Mouse (Mus musculus): ENCODE measurements at regions not wholly inside any gene's neighbourhood (a gene's known extent, or its start where the extent isn't known, plus 50 kb on each side); places are given as distances from the start of the nearest gene placed in this dataset.

- Histone ChIP-seq H3K36me3 (replicated peaks; ENCODE audit: control insufficient read depth, insufficient read depth) (no peaks in the 10 kb centered on the region), H3K27ac (no peak overlapping the region), H3K27me3 (ENCODE audit: control insufficient read depth, insufficient read depth, low read length) (no peaks in the 10 kb centered on the region), H3K9me3 (ENCODE audit: control insufficient read depth, low read length) (no peaks in the 10 kb centered on the region), H3K4me2 (replicated peaks) (no peak overlapping the region), H3K4me1 (replicated peaks; ENCODE audit: control insufficient read depth, insufficient read depth, low read length) (no peaks in the 10 kb centered on the region), H3K4me3 (replicated peaks; ENCODE audit: low read length) (no peak overlapping the region), H3K9ac (no peak overlapping the region)
- DNase-seq (ENCODE audit: low spot score), result no peak
- ATAC-seq (ENCODE audit: low FRiP score), result no peak
- WGBS, result 75% methylated on average over 16 of the region's 16 CpGs
Measured at GRCm38 (mm10) chr4:135002091-135002925, 71.6 kb downstream of the Syf2 start.

- no peak overlapping the region for H3K27ac ChIP-seq
- DNase-seq (ENCODE audit: low spot score) (no peak), ATAC-seq (ENCODE audit: low FRiP score) (no peak)
- H3K27me3 ChIP-seq (ENCODE audit: control insufficient read depth, insufficient read depth, low read length), result no peaks in the 10 kb centered on the region
- H3K4me3 ChIP-seq (replicated peaks; ENCODE audit: low read length), result no peak overlapping the region
- no peak overlapping the region for H3K9ac ChIP-seq
- no peaks in the 10 kb centered on the region for H3K36me3 ChIP-seq (replicated peaks; ENCODE audit: control insufficient read depth, insufficient read depth)
- no peaks in the 10 kb centered on the region for H3K9me3 ChIP-seq (ENCODE audit: control insufficient read depth, low read length)
- H3K4me1 ChIP-seq (replicated peaks; ENCODE audit: control insufficient read depth, insufficient read depth, low read length), result 0 out of 2 replicates have a peak, but pooled peaks cover 4% of the 10 kb centered on the region
- H3K4me2 ChIP-seq (replicated peaks), result no peak overlapping the region
- WGBS, result 80% methylated on average over 6 of the region's 6 CpGs
Measured at GRCm38 (mm10) chr4:135011365-135011764, 80.7 kb downstream of the Syf2 start.

GRCm38 (mm10) chr4:135012945-135013344, 82.2 kb downstream of the Syf2 start:
- DNase-seq (ENCODE audit: low spot score), result no peak
- WGBS, result 87% methylated on average over 4 of the region's 4 CpGs
- 0 out of 2 replicates have a peak, but pooled peaks cover 4% of the 10 kb centered on the region for H3K4me1 ChIP-seq (replicated peaks; ENCODE audit: control insufficient read depth, insufficient read depth, low read length)

DNA sequence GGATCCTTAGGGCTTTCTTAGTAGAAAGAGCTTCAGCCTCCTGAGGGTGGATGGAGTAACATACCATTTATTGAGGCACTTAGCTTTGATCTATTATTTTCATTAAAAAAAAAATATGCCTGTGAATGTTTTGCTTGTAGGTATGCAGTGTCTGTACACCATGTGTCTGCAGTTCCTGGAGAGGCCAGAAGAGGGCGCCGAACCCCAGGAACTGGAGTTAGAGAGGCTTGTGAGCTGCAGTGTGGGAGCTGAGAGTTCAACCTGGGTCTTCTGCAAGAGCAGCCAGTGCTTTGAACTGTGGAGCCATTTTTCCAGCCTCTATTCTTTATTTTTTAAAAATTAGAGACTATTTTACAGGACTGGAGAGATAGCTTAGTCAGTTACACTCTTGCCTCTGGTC, 83.2 kb downstream of the Syf2 start:
- H3K27me3 ChIP-seq (ENCODE audit: control insufficient read depth, insufficient read depth, low read length), result no peaks in the 10 kb centered on the region
- 53% methylated on average over 2 of the region's 2 CpGs for WGBS
- H3K36me3 ChIP-seq (replicated peaks; ENCODE audit: control insufficient read depth, insufficient read depth), result no peaks in the 10 kb centered on the region
- no peak overlapping the region for H3K27ac ChIP-seq
- ATAC-seq (ENCODE audit: low FRiP score), result no peak
- no peak overlapping the region for H3K4me3 ChIP-seq (replicated peaks; ENCODE audit: low read length)
- H3K9me3 ChIP-seq (ENCODE audit: control insufficient read depth, low read length), result no peaks in the 10 kb centered on the region
- H3K4me1 ChIP-seq (replicated peaks; ENCODE audit: control insufficient read depth, insufficient read depth, low read length), result 0 out of 2 replicates have a peak, but pooled peaks cover 4% of the 10 kb centered on the region
- H3K4me2 ChIP-seq (replicated peaks), result no peak overlapping the region
- DNase-seq (ENCODE audit: low spot score), result no peak
- no peak overlapping the region for H3K9ac ChIP-seq

More at GRCm38 (mm10) chr4:135012945-135013344, 82.2 kb downstream of the Syf2 start:
- no peak for ATAC-seq (ENCODE audit: low FRiP score)
- Histone ChIP-seq H3K4me2 (replicated peaks) (no peak overlapping the region), H3K27me3 (ENCODE audit: control insufficient read depth, insufficient read depth, low read length) (no peaks in the 10 kb centered on the region), H3K9ac (no peak overlapping the region), H3K36me3 (replicated peaks; ENCODE audit: control insufficient read depth, insufficient read depth) (no peaks in the 10 kb centered on the region), H3K4me3 (replicated peaks; ENCODE audit: low read length) (no peak overlapping the region), H3K27ac (no peak overlapping the region), H3K9me3 (ENCODE audit: control insufficient read depth, low read length) (no peaks in the 10 kb centered on the region)

- ATAC-seq (ENCODE audit: low FRiP score) (no peak), DNase-seq (ENCODE audit: low spot score) (peak; percentile 63)
- Histone ChIP-seq H3K4me2 (replicated peaks) (no peak overlapping the region), H3K27me3 (ENCODE audit: control insufficient read depth, insufficient read depth, low read length) (no peaks in the 10 kb centered on the region; the same call in 1 of the 2 replicates), H3K9me3 (ENCODE audit: control insufficient read depth, low read length) (no peaks in the 10 kb centered on the region), H3K27ac (no peak overlapping the region), H3K36me3 (replicated peaks; ENCODE audit: control insufficient read depth, insufficient read depth) (no peaks in the 10 kb centered on the region), H3K4me3 (replicated peaks; ENCODE audit: low read length) (no peak overlapping the region), H3K9ac (no peak overlapping the region), H3K4me1 (replicated peaks; ENCODE audit: control insufficient read depth, insufficient read depth, low read length) (no peaks in the 10 kb centered on the region)
- WGBS, result 32% methylated on average over 8 of the region's 8 CpGs
Measured at GRCm38 (mm10) chr4:135018018-135018417, 87.3 kb downstream of the Syf2 start.

- no peak for ATAC-seq (ENCODE audit: low FRiP score)
- H3K4me1 ChIP-seq (replicated peaks; ENCODE audit: control insufficient read depth, insufficient read depth, low read length), result no peaks in the 10 kb centered on the region
- no peak overlapping the region for H3K9ac ChIP-seq
- no peak overlapping the region for H3K4me2 ChIP-seq (replicated peaks)
- no peak overlapping the region for H3K4me3 ChIP-seq (replicated peaks; ENCODE audit: low read length)
- H3K36me3 ChIP-seq (replicated peaks; ENCODE audit: control insufficient read depth, insufficient read depth), result no peaks in the 10 kb centered on the region
- H3K27ac ChIP-seq, result no peak overlapping the region
- no peaks in the 10 kb centered on the region for H3K9me3 ChIP-seq (ENCODE audit: control insufficient read depth, low read length)
- no peaks in the 10 kb centered on the region; the same call in 1 of the 2 replicates for H3K27me3 ChIP-seq (ENCODE audit: control insufficient read depth, insufficient read depth, low read length)
- DNase-seq (ENCODE audit: low spot score), result no peak
- 49% methylated on average over 2 of the region's 2 CpGs for WGBS
Measured at GRCm38 (mm10) chr4:135019120-135019519, 88.4 kb downstream of the Syf2 start.

DNA sequence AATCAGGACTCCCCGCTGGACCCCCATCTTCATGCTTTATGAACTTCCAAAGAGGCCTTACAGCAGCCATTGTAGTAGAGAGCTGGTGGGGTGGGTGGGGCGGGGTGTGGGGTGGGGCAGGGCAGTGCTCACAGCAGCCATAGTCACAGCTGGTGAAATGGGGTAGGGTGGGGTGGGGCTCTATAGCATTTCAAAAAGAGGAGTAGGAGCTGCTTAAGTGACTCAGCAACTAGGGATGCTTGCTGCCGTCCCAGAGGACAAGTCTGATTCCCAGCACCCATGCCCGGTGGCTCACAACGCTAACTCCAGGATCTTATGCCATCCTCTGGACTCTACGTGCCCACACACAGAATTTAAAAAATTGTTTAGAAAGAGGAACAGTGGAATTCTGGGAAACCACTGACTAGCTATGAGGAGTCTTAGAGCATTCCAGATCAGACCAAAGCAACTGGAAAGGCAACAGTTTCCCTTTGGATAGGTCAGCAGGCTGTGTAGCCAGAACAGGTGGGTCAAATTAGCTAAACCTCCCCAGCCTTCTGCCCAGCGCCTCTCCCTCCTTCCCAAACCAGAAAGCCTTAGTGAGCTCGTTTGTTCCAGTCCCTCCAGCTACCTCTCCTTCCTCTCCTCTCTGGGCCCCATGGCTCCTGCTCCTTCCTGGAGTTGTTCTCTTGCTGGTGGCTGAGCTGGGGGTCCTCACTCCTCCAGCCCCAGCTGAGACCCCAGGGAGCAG, 89.7 kb downstream of the Syf2 start:
- WGBS, result 82% methylated on average over 8 of the region's 8 CpGs
- ATAC-seq (ENCODE audit: low FRiP score) (no peak), DNase-seq (ENCODE audit: low spot score) (no peak)
- Histone ChIP-seq H3K4me2 (replicated peaks) (no peak overlapping the region), H3K27ac (no peak overlapping the region), H3K36me3 (replicated peaks; ENCODE audit: control insufficient read depth, insufficient read depth) (no peaks in the 10 kb centered on the region), H3K27me3 (ENCODE audit: control insufficient read depth, insufficient read depth, low read length) (no peaks in the 10 kb centered on the region; the same call in 1 of the 2 replicates), H3K9me3 (ENCODE audit: control insufficient read depth, low read length) (no peaks in the 10 kb centered on the region), H3K9ac (no peak overlapping the region), H3K4me3 (replicated peaks; ENCODE audit: low read length) (no peak overlapping the region), H3K4me1 (replicated peaks; ENCODE audit: control insufficient read depth, insufficient read depth, low read length) (peaks cover 3% of the 10 kb centered on the region; the same call in 1 of the 2 replicates)

DNA sequence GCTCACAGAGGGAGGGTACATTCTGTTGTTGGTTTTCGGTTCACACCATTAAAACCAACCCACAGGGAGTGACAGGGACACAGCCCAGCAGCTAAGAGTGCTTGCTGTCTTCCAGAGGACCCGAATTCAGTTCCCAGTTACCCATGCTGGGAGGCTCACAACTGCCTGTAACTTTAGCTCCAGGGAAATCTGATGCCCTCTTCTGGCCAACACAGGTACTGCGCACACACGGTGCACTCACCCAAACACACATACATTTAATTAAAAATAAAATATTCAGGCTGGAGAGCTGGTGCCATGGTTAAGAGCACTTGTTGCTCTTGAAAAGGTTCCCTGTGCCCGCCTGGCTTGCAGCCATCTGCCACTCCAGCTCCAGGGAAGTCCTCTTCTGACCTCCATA, 92.5 kb downstream of the Syf2 start:
- DNase-seq (ENCODE audit: low spot score) (no peak), ATAC-seq (ENCODE audit: low FRiP score) (no peak)
- Histone ChIP-seq H3K36me3 (replicated peaks; ENCODE audit: control insufficient read depth, insufficient read depth) (no peaks in the 10 kb centered on the region), H3K9me3 (ENCODE audit: control insufficient read depth, low read length) (no peaks in the 10 kb centered on the region), H3K4me2 (replicated peaks) (no peak overlapping the region), H3K9ac (no peak overlapping the region), H3K4me3 (replicated peaks; ENCODE audit: low read length) (no peak overlapping the region), H3K4me1 (replicated peaks; ENCODE audit: control insufficient read depth, insufficient read depth, low read length) (peaks cover 13% of the 10 kb centered on the region; the same call in 1 of the 2 replicates), H3K27ac (no peak overlapping the region), H3K27me3 (ENCODE audit: control insufficient read depth, insufficient read depth, low read length) (no peaks in the 10 kb centered on the region; the same call in 1 of the 2 replicates)
- 92% methylated on average over 5 of the region's 5 CpGs for WGBS

DNA sequence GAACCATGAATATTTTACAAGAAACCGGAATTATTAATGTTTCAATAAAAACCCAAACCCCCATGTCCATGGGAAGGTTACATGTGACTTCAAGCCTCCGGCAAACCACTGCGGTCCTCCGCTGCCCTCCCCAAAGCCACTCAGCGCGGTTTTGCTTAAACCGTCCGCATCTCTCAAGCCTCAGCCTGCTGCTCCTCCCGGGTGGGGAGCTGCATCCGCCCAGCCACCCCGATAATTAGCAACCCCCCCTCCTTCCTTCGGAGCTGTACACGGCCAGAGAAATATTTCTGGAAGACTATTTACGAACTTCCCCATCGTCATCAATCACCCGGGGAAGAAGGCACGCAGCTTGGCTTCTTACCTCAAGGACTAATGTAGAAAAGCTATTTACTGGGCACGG, 94.7 kb upstream of the Runx3 start:
- H3K27me3 ChIP-seq (ENCODE audit: control insufficient read depth, insufficient read depth, low read length), result no peaks in the 10 kb centered on the region
- peaks cover 13% of the 10 kb centered on the region; the same call in 1 of the 2 replicates for H3K4me1 ChIP-seq (replicated peaks; ENCODE audit: control insufficient read depth, insufficient read depth, low read length)
- H3K27ac ChIP-seq, result peak overlapping the region; percentile 38
- H3K9ac ChIP-seq, result peak overlapping the region; percentile 17; the same call in 1 of the 2 replicates
- H3K4me2 ChIP-seq (replicated peaks), result peak overlapping the region; percentile 21; the same call in 1 of the 2 replicates
- H3K36me3 ChIP-seq (replicated peaks; ENCODE audit: control insufficient read depth, insufficient read depth), result no peaks in the 10 kb centered on the region
- 57% methylated on average over 18 of the region's 18 CpGs for WGBS
- DNase-seq (ENCODE audit: low spot score), result no peak
- no peaks in the 10 kb centered on the region for H3K9me3 ChIP-seq (ENCODE audit: control insufficient read depth, low read length)
- ATAC-seq (ENCODE audit: low FRiP score), result 0 out of 2 replicates have a peak, but pooled peaks have one; percentile 21
- no peak overlapping the region for H3K4me3 ChIP-seq (replicated peaks; ENCODE audit: low read length)
